Mouse (Mus musculus) testis, adult 2 months (tissue): ENCODE results near the gene Prim2. TPM values are rescaled to one million over a fixed set of nuclear protein-coding genes. Genes with fewer than 3 reads are reported as not detected.

ENCODE experiments used
- H3K27ac ChIP-seq: fragments of 200-500 bp; 2 replicates; pipeline ENCODE4 v1.5.1; 2012; ENCODE audit warnings: low read depth, low read length; ENCODE audit not compliant: control insufficient read depth, insufficient read depth
- H3K27me3 ChIP-seq: fragments of 200-500 bp; 2 replicates; pipeline ENCODE4 v1.6.1; 2012; ENCODE audit warnings: mild to moderate bottlenecking, low read length, moderate library complexity; ENCODE audit not compliant: control insufficient read depth, insufficient read depth
- H3K36me3 ChIP-seq: fragments of 200-500 bp; 2 replicates; pipeline ENCODE4 v1.6.1; 2012; ENCODE audit warnings: mild to moderate bottlenecking, low read length; ENCODE audit not compliant: control insufficient read depth, insufficient read depth
- H3K4me1 ChIP-seq: fragments of 200-500 bp; 2 replicates; pipeline ENCODE4 v1.6.1; 2012; ENCODE audit warnings: low read length; ENCODE audit not compliant: control insufficient read depth, insufficient read depth
- H3K4me3 ChIP-seq: fragments of 200-500 bp; 2 replicates; pipeline ENCODE4 v1.5.1; 2012; ENCODE audit warnings: low read depth, mild to moderate bottlenecking, low read length, moderate library complexity, mixed read lengths; ENCODE audit not compliant: control insufficient read depth
- CTCF ChIP-seq: fragments of 200-500 bp; IDR thresholded peaks from 2 replicates; pipeline ENCODE4 v1.5.1; 2012; ENCODE audit warnings: low read depth, mild to moderate bottlenecking, inconsistent platforms, low read length, moderate library complexity; ENCODE audit not compliant: control insufficient read depth, insufficient read depth, insufficient replicate concordance
- POLR2A ChIP-seq: fragments of 200-500 bp; IDR thresholded peaks from 2 replicates; pipeline ENCODE4 v1.6.1; 2012; ENCODE audit warnings: low read depth, mild to moderate bottlenecking, inconsistent platforms, low read length, moderate library complexity; ENCODE audit not compliant: control insufficient read depth
- polyA plus RNA-seq: library from polyadenylated mRNA; depleted of rRNA; stranded (reverse); fragments of >200 nt; gene quantifications from 2 replicates; pipeline ENCODE4 v1.2.3, GENCODE M21; 2012

Gene Prim2
- polyA plus RNA-seq, 1 experiment = 17.0 TPM

GRCm38 (mm10) chr1:33471069-33471468 lies 198.5 kb downstream of the Prim2 start:
- H3K27me3 ChIP-seq = no peaks in the 10 kb centered on the region

GRCm38 (mm10) chr1:33470222-33470621 lies 199.4 kb downstream of the Prim2 start:
- H3K36me3 ChIP-seq = no peaks in the 10 kb centered on the region
- no peak for TF ChIP-seq POLR2A
- TF ChIP-seq CTCF = no peak
- no peak overlapping the region for H3K27ac ChIP-seq
- no peak overlapping the region for H3K4me3 ChIP-seq
- H3K4me1 ChIP-seq = no peaks in the 10 kb centered on the region
- no peaks in the 10 kb centered on the region for H3K27me3 ChIP-seq

More at GRCm38 (mm10) chr1:33471069-33471468, 198.5 kb downstream of the Prim2 start:
- TF ChIP-seq POLR2A = no peak
- no peak for TF ChIP-seq CTCF
- H3K4me1 ChIP-seq = no peaks in the 10 kb centered on the region
- no peaks in the 10 kb centered on the region for H3K36me3 ChIP-seq
- no peak overlapping the region for H3K27ac ChIP-seq
- H3K4me3 ChIP-seq = no peak overlapping the region

GRCm38 (mm10) chr1:33464234-33464633 lies 205.4 kb downstream of the Prim2 start:
- H3K36me3 ChIP-seq = no peaks in the 10 kb centered on the region
- H3K4me3 ChIP-seq = no peak overlapping the region
- no peak for TF ChIP-seq POLR2A
- TF ChIP-seq CTCF = no peak
- no peaks in the 10 kb centered on the region for H3K27me3 ChIP-seq
- no peaks in the 10 kb centered on the region for H3K4me1 ChIP-seq
- no peak overlapping the region for H3K27ac ChIP-seq

- Histone ChIP-seq H3K27ac (no peak overlapping the region), H3K4me1 (no peaks in the 10 kb centered on the region), H3K36me3 (no peaks in the 10 kb centered on the region), H3K4me3 (no peak overlapping the region), H3K27me3 (no peaks in the 10 kb centered on the region)
- no peak for TF ChIP-seq CTCF
- no peak for TF ChIP-seq POLR2A
These were observed 208.9 kb downstream of the Prim2 start for GRCm38 (mm10) chr1:33460703-33461102.

GRCm38 (mm10) chr1:33460262-33460661 lies 209.3 kb downstream of the Prim2 start:
- H3K27me3 ChIP-seq = no peaks in the 10 kb centered on the region
- H3K36me3 ChIP-seq = no peaks in the 10 kb centered on the region
- no peaks in the 10 kb centered on the region for H3K4me1 ChIP-seq
- no peak for TF ChIP-seq POLR2A
- no peak for TF ChIP-seq CTCF
- H3K27ac ChIP-seq = no peak overlapping the region
- H3K4me3 ChIP-seq = no peak overlapping the region

- Histone ChIP-seq H3K4me1 (no peaks in the 10 kb centered on the region), H3K27me3 (no peaks in the 10 kb centered on the region), H3K27ac (no peak overlapping the region), H3K4me3 (no peak overlapping the region), H3K36me3 (no peaks in the 10 kb centered on the region)
- TF ChIP-seq CTCF = no peak
- TF ChIP-seq POLR2A = no peak
These were observed 210.6 kb downstream of the Prim2 start for GRCm38 (mm10) chr1:33458950-33459349.

GRCm38 (mm10) chr1:33454251-33454650 lies 215.3 kb downstream of the Prim2 start:
- Histone ChIP-seq H3K27me3 (no peaks in the 10 kb centered on the region), H3K4me1 (no peaks in the 10 kb centered on the region), H3K4me3 (no peak overlapping the region), H3K36me3 (no peaks in the 10 kb centered on the region), H3K27ac (no peak overlapping the region)
- TF ChIP-seq POLR2A (no peak), CTCF (no peak)

GRCm38 (mm10) chr1:33453299-33453698 lies 216.3 kb downstream of the Prim2 start:
- no peaks in the 10 kb centered on the region for H3K27me3 ChIP-seq
- H3K4me3 ChIP-seq = no peak overlapping the region
- no peaks in the 10 kb centered on the region for H3K36me3 ChIP-seq
- no peak for TF ChIP-seq CTCF
- no peak overlapping the region for H3K27ac ChIP-seq
- H3K4me1 ChIP-seq = no peaks in the 10 kb centered on the region
